Mouse (Mus musculus): Measurements from ENCODE around the gene Fcrla. TPM values are rescaled to one million over a fixed set of nuclear protein-coding genes. Genes with fewer than 3 reads are reported as not detected.
A peak's percentile ranks its signal among the peaks of the same experiment; 100 is the strongest.

Fcrla gene
- total RNA-seq, 1 experiment from 2014 or later, result not detected

GRCm38 (mm10) chr1:170894603-170895602, 32.5 kb downstream of the Fcrla start:
- ATAC-seq (replicated peaks; ENCODE audit: low read depth, poor library complexity, severe bottlenecking), result peak; percentile 64

- no peak for ATAC-seq (replicated peaks; ENCODE audit: low read depth, poor library complexity, severe bottlenecking)
These were observed 35.1 kb downstream of the Fcrla start for GRCm38 (mm10) chr1:170892279-170892678.

- no peak for ATAC-seq (replicated peaks; ENCODE audit: low read depth, poor library complexity, severe bottlenecking)
These were observed 35.7 kb downstream of the Fcrla start for GRCm38 (mm10) chr1:170891646-170892045.

GRCm38 (mm10) chr1:170889310-170889709, 38.1 kb downstream of the Fcrla start:
- no peak for ATAC-seq (replicated peaks; ENCODE audit: low read depth, poor library complexity, severe bottlenecking)

- 0 out of 2 replicates have a peak, but pooled peaks have one; percentile 16 for ATAC-seq (replicated peaks; ENCODE audit: low read depth, poor library complexity, severe bottlenecking)
These were observed 41.3 kb downstream of the Fcrla start for GRCm38 (mm10) chr1:170886044-170886458.

- peak; percentile 99 for ATAC-seq (replicated peaks; ENCODE audit: low read depth, poor library complexity, severe bottlenecking)
These were observed 42.3 kb downstream of the Fcrla start, which contains the start of the genes Gm26620 and Dusp12 for GRCm38 (mm10) chr1:170884978-170885561. Gm26620 (plus strand) TSS chr1:170885065. Dusp12 (minus strand) TSS chr1:170885540.

GRCm38 (mm10) chr1:170884390-170884789, 43.0 kb downstream of the Fcrla start:
- ATAC-seq (replicated peaks; ENCODE audit: low read depth, poor library complexity, severe bottlenecking), result no peak

GRCm38 (mm10) chr1:170882915-170883485, 44.4 kb downstream of the Fcrla start:
- no peak for ATAC-seq (replicated peaks; ENCODE audit: low read depth, poor library complexity, severe bottlenecking)

GRCm38 (mm10) chr1:170876906-170877305, 50.5 kb downstream of the Fcrla start:
- ATAC-seq (replicated peaks; ENCODE audit: low read depth, poor library complexity, severe bottlenecking), result no peak

- ATAC-seq (replicated peaks; ENCODE audit: low read depth, poor library complexity, severe bottlenecking), result no peak
These were observed 51.7 kb downstream of the Fcrla start for GRCm38 (mm10) chr1:170875676-170876075.

- ATAC-seq (replicated peaks; ENCODE audit: low read depth, poor library complexity, severe bottlenecking), result no peak
These were observed 55.4 kb downstream of the Fcrla start for GRCm38 (mm10) chr1:170871961-170872360.

GRCm38 (mm10) chr1:170871402-170871801, 56.0 kb downstream of the Fcrla start:
- ATAC-seq (replicated peaks; ENCODE audit: low read depth, poor library complexity, severe bottlenecking), result no peak

GRCm38 (mm10) chr1:170868905-170869283, 58.5 kb downstream of the Fcrla start:
- no peak for ATAC-seq (replicated peaks; ENCODE audit: low read depth, poor library complexity, severe bottlenecking)

- ATAC-seq (replicated peaks; ENCODE audit: low read depth, poor library complexity, severe bottlenecking), result peak; percentile 71
These were observed 59.1 kb downstream of the Fcrla start for GRCm38 (mm10) chr1:170868107-170868904.

GRCm38 (mm10) chr1:170867691-170868105, 59.7 kb downstream of the Fcrla start, which contains the start of gene Atf6:
Atf6 (minus strand) TSS chr1:170867771.
- ATAC-seq (replicated peaks; ENCODE audit: low read depth, poor library complexity, severe bottlenecking), result peak; percentile 83

Other genes starting within 250 kb of the Fcrla start
- 19.8 and 28.6 TPM in 2 replicates for gene Atf6, start 59.8 kb downstream of the Fcrla start, total RNA-seq (2017)
- gene Gm26620, start 42.5 kb downstream of the Fcrla start, total RNA-seq (2017), result not detected in 2 replicates
- gene Dusp12, start 42.0 kb downstream of the Fcrla start, total RNA-seq (2017), result 10.3 and 11.9 TPM in 2 replicates
- not detected in 2 replicates for gene Fcrlb, start 14.6 kb downstream of the Fcrla start, total RNA-seq (2017)
- gene Fcgr2b, start 49.0 kb upstream of the Fcrla start, total RNA-seq (2017), result 27.5 and 30.1 TPM in 2 replicates
- gene Fcgr4, start 91.3 kb upstream of the Fcrla start, total RNA-seq (2017), result 1.6 TPM in 1 of 2 replicates, not detected in the other
- gene Fcgr3, start 137.4 kb upstream of the Fcrla start, total RNA-seq (2017), result 7.8 and 15.7 TPM in 2 replicates
- 2.1 and 5.3 TPM in 2 replicates for gene Cfap126, start 186.3 kb upstream of the Fcrla start, total RNA-seq (2017)
- gene Sdhc, start 223.0 kb upstream of the Fcrla start, total RNA-seq (2017), result 56.9 and 71.9 TPM in 2 replicates
- gene Mpz, start 223.1 kb upstream of the Fcrla start, total RNA-seq (2017), result not detected in 2 replicates